Mouse (Mus musculus) embryonic facial prominence, embryonic 14.5 days (tissue): ENCODE results near the gene 1700092M07Rik. TPM values are rescaled to one million over a fixed set of nuclear protein-coding genes. Genes with fewer than 3 reads are reported as not detected.
A peak's percentile ranks its signal among the peaks of the same experiment; 100 is the strongest.

Source experiments
- ATAC-seq: fragments of 200-750 bp; cut with Nextera tagmentation; 2 replicates; pipeline ENCODE4 v1.8.0; 2017; ENCODE audit warnings: low read depth, moderate number of reproducible peaks, moderate TSS enrichment
- DNase-seq: peaks from one replicate; pipeline ENCODE4 v3.0.0-alpha.2; 2015; ENCODE audit warnings: low spot score
- H3K27ac ChIP-seq: fragments of 300-500 bp; sonication (generic); replicated peaks from 2 replicates; pipeline ENCODE4 v1.5.1; 2014; ENCODE audit warnings: low read depth, mild to moderate bottlenecking, low read length, moderate library complexity
- H3K27me3 ChIP-seq: fragments of 300-500 bp; sonication (generic); replicated peaks from 2 replicates; pipeline ENCODE4 v1.6.1; 2014; ENCODE audit warnings: low read length; ENCODE audit not compliant: control insufficient read depth, insufficient read depth
- H3K36me3 ChIP-seq: fragments of 300-500 bp; sonication (generic); 2 replicates; pipeline ENCODE4 v1.6.1; 2014; ENCODE audit warnings: low read length, mixed read lengths; ENCODE audit not compliant: control insufficient read depth, insufficient read depth
- H3K4me1 ChIP-seq: fragments of 300-500 bp; sonication (generic); 2 replicates; pipeline ENCODE4 v1.6.1; 2014; ENCODE audit warnings: antibody characterized with exemption, low read length; ENCODE audit not compliant: control insufficient read depth, insufficient read depth
- H3K4me2 ChIP-seq: fragments of 300-500 bp; sonication (generic); 2 replicates; pipeline ENCODE4 v1.6.1; 2014; ENCODE audit warnings: low read depth, mild to moderate bottlenecking, low read length, moderate library complexity, mixed read lengths
- H3K4me3 ChIP-seq: fragments of 300-500 bp; sonication (generic); 2 replicates; pipeline ENCODE4 v1.5.1; 2014; ENCODE audit warnings: low read depth, mild to moderate bottlenecking, low read length
- H3K9ac ChIP-seq: fragments of 300-500 bp; sonication (generic); 2 replicates; pipeline ENCODE4 v1.6.1; 2014; ENCODE audit warnings: low read depth, mild to moderate bottlenecking, low read length, moderate library complexity, mixed read lengths
- H3K9me3 ChIP-seq: fragments of 300-500 bp; sonication (generic); 2 replicates; pipeline ENCODE4 v1.6.1; 2016; ENCODE audit warnings: low read length; ENCODE audit not compliant: control insufficient read depth
- WGBS: fragments of 180-500 bp; shearing (Covaris S2); extraction: QIAGEN DNeasy Blood & Tissue Kit; methylation state at CpG from one replicate; pipeline ENCODE4 v1.1.7; 2014; 5-methylcytosine and 5-hydroxymethylcytosine counted together
- polyA plus RNA-seq: library from polyadenylated mRNA; unstranded; fragments of >200 nt; fragmentation: Nextera tagmentation; extraction: Ambion mirVana; gene quantifications from 2 replicates; pipeline ENCODE4 v1.2.1, GENCODE M21; 2014

Gene 1700092M07Rik
- 0.85 and 1.9 TPM in 2 replicates for polyA plus RNA-seq

DNA sequence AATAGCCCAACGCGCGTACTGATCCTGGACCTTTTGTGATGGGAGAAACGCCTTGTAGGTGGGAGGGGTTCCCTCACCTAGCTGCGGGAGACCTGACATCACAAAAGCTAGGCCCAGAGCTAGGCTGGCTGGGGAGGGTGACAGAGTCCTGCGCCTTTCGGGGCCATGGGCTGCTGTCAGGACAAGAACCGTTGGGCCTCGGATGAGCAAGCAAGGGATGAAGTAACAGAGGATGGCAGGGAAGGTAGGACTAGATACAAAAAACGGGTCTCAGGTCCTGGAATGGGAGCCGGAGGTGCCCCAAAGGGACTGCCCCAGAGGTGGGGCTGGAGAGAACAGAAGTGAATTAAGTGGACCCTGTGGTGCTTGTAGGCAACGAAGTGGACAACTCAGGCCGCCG is at the start of gene 1700092M07Rik:
1700092M07Rik (plus strand) TSS at position 116 of the 400 bp plus-strand sequence.
- ATAC-seq (no peak), DNase-seq (no peak)
- H3K9me3 ChIP-seq, result no peaks in the 10 kb centered on the region
- H3K27me3 ChIP-seq, result no peaks in the 10 kb centered on the region
- H3K4me2 ChIP-seq, result peak within 1 kb of the TSS; percentile 50
- peak within 1 kb of the TSS; percentile 93 for H3K27ac ChIP-seq
- WGBS, result 71% methylated on average over 14 of the region's 14 CpGs
- peaks cover 64% of the 10 kb centered on the region for H3K36me3 ChIP-seq
- peak within 1 kb of the TSS; percentile 89 for H3K4me3 ChIP-seq
- peak within 1 kb of the TSS; percentile 90 for H3K9ac ChIP-seq
- peaks cover 9% of the 10 kb centered on the region for H3K4me1 ChIP-seq

DNA sequence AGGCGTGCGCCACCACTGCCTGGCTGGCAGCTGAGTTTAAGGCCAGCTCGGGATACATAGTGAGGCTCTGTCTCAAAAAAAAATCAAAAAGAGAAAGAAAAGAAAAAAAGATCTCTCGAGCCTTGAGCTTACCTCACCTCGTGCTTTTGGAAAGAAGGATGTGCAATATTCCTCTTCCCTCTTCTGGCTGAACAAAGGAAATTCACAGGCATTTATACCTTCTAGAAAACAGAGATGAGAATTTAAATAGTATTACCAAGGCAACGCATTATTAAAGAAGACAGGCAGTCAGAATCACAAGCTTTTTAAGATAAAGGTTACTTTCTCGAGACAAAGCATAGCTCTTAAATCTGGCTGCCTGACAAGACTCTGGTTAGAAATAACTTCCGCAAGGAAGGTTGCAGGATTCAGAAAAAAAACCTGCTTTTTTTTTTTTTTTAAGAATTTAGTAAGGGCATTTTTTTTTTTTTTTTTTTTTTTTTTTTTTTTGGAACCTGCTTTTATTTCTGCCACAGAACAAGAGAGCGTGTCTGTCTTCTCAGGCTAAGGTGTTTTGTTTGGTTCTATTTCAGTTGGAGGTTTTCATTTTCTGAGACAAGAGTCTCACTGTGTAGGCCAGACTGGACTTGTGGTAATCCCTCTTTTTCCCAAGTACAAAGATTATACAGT is 48.5 kb upstream of the 1700092M07Rik start:
- H3K27ac ChIP-seq, result 0 out of 2 replicates have a peak overlapping the region, but pooled peaks have one; percentile 4
- no peak overlapping the region for H3K4me3 ChIP-seq
- no peaks in the 10 kb centered on the region for H3K9me3 ChIP-seq
- WGBS, result 54% methylated on average over 9 of the region's 9 CpGs
- H3K4me1 ChIP-seq, result no peaks in the 10 kb centered on the region
- no peak overlapping the region for H3K4me2 ChIP-seq
- H3K27me3 ChIP-seq, result no peaks in the 10 kb centered on the region
- H3K9ac ChIP-seq, result no peak overlapping the region
- no peaks in the 10 kb centered on the region for H3K36me3 ChIP-seq
- ATAC-seq, result no peak
- peak; percentile 50 for DNase-seq

DNA sequence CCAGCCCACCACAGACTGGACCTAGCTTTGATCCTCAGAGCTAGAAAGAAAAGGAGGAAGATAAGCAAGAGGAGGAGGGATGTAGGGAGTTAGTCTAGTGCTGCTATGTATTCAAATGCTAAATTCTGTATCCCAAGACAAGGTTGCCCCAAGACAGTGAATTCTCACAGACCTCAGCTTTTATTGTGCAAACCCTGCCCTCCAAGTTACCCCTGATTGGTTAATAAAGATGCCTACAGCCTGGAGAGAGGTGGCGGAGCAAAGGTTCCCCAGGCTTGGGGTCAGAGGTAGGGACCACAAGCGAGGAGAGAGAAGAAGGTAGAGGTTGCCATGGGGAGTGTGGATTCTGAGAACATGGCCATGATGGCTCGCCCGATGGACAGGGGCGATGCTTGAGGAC is 47.8 kb upstream of the 1700092M07Rik start:
- no peak overlapping the region for H3K27ac ChIP-seq
- H3K36me3 ChIP-seq, result no peaks in the 10 kb centered on the region
- no peaks in the 10 kb centered on the region for H3K4me1 ChIP-seq
- no peak for ATAC-seq
- no peak overlapping the region for H3K4me2 ChIP-seq
- H3K4me3 ChIP-seq, result no peak overlapping the region
- H3K9ac ChIP-seq, result no peak overlapping the region
- no peaks in the 10 kb centered on the region for H3K9me3 ChIP-seq
- no peak for DNase-seq
- H3K27me3 ChIP-seq, result no peaks in the 10 kb centered on the region
- 76% methylated on average over 5 of the region's 5 CpGs for WGBS

DNA sequence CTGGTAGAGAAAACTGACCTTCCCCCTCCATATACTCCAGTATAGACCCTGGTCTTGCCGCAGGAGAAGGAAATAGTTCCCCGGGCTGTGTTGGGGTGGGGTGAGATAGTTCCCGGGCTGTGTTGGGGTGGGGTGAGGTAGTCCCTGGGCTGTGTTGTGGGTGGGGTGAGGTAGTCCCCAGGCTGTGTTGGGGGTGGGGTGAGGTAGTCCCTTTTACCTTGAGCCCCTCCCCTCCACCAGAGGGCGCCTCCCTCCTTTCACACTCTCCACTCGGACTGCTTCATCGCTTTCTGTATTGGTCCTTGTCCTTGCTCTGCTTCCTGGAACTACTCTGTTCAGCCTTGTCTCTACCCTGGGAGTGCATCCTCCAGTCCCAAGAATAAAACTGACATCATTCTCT is 45.2 kb upstream of the 1700092M07Rik start:
- H3K4me2 ChIP-seq, result no peak overlapping the region
- H3K4me1 ChIP-seq, result no peaks in the 10 kb centered on the region
- no peaks in the 10 kb centered on the region for H3K36me3 ChIP-seq
- no peak for DNase-seq
- 60% methylated on average over 6 of the region's 6 CpGs for WGBS
- H3K9ac ChIP-seq, result no peak overlapping the region
- no peaks in the 10 kb centered on the region for H3K9me3 ChIP-seq
- no peak overlapping the region for H3K27ac ChIP-seq
- H3K27me3 ChIP-seq, result no peaks in the 10 kb centered on the region
- ATAC-seq, result peak; percentile 51
- H3K4me3 ChIP-seq, result no peak overlapping the region

DNA sequence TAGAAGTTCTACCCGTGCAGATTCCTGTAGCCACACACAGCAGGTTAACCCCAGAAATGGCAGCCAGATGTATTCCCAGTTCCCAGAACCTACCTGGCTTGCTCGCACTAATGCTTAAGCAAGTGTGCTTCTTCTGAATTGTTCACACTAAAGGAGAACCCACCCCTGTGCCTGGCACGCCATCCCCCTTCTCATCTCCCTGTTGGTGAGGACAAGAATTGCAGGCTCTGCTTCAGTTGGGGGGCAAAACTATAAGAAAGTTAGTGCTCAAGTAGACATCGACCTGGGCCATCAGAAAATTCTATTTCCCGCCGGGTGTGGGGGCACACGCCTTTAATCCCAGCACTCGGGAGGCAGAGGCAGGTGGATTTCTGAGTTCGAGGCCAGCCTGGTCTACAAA is 40.9 kb upstream of the 1700092M07Rik start:
- no peaks in the 10 kb centered on the region for H3K36me3 ChIP-seq
- H3K27ac ChIP-seq, result no peak overlapping the region
- 79% methylated on average over 9 of the region's 9 CpGs for WGBS
- H3K4me2 ChIP-seq, result no peak overlapping the region
- H3K4me3 ChIP-seq, result no peak overlapping the region
- H3K9me3 ChIP-seq, result no peaks in the 10 kb centered on the region
- H3K27me3 ChIP-seq, result no peaks in the 10 kb centered on the region
- peaks cover 4% of the 10 kb centered on the region; the same call in 1 of the 2 replicates for H3K4me1 ChIP-seq
- ATAC-seq, result no peak
- DNase-seq, result no peak
- no peak overlapping the region for H3K9ac ChIP-seq

DNA sequence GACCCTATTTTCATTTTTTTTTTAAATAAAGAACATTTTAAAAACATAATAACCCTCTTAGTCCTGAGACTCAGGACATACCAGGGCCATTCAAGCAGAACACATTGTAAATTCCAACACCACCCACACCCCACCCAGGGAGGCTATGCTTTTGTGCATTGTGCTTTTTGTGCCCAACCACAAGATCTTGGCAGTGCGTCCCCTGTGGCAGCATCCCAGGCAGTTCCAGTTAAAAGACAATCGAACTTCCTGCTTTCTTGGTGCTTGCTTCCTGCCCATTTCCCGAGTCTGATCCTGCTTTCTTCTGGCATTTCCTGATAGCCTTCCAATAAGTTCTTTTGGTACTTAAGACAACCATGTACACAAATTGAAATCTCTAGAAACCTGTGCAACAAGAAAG is 38.1 kb upstream of the 1700092M07Rik start:
- peak; percentile 71 for DNase-seq
- Histone ChIP-seq H3K4me1 (peaks cover 4% of the 10 kb centered on the region; the same call in 1 of the 2 replicates), H3K9ac (no peak overlapping the region), H3K4me3 (no peak overlapping the region), H3K27ac (0 out of 2 replicates have a peak overlapping the region, but pooled peaks have one; percentile 48), H3K9me3 (no peaks in the 10 kb centered on the region), H3K27me3 (no peaks in the 10 kb centered on the region), H3K4me2 (no peak overlapping the region), H3K36me3 (peaks cover 12% of the 10 kb centered on the region)
- peak; percentile 59; the same call in 1 of the 2 replicates for ATAC-seq
- WGBS, result 49% methylated on average over 3 of the region's 3 CpGs

DNA sequence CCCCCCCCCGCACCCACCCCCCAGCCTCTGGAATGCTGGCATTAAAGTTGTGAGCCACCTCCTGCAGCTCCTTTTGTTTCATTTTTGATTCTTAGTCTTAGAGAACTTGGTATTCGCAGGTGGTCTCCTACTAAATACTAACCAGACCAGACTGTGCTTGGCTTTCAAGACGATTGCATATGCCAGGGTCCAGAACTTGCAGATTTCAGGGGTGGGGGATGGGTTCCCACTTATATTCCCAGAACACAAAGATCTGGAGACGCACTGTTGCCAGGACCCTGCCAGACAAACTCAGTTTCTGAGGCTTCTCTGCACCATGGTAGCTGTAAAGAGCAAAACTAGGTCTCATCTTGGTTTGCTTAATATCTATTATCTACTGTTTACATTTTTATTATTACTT is 36.9 kb upstream of the 1700092M07Rik start:
- no peaks in the 10 kb centered on the region for H3K9me3 ChIP-seq
- H3K4me2 ChIP-seq, result no peak overlapping the region
- H3K9ac ChIP-seq, result no peak overlapping the region
- DNase-seq, result no peak
- H3K36me3 ChIP-seq, result peaks cover 24% of the 10 kb centered on the region
- no peak overlapping the region for H3K27ac ChIP-seq
- H3K4me1 ChIP-seq, result peaks cover 4% of the 10 kb centered on the region; the same call in 1 of the 2 replicates
- 69% methylated on average over 3 of the region's 4 CpGs for WGBS
- H3K4me3 ChIP-seq, result no peak overlapping the region
- no peak for ATAC-seq
- no peaks in the 10 kb centered on the region for H3K27me3 ChIP-seq

DNA sequence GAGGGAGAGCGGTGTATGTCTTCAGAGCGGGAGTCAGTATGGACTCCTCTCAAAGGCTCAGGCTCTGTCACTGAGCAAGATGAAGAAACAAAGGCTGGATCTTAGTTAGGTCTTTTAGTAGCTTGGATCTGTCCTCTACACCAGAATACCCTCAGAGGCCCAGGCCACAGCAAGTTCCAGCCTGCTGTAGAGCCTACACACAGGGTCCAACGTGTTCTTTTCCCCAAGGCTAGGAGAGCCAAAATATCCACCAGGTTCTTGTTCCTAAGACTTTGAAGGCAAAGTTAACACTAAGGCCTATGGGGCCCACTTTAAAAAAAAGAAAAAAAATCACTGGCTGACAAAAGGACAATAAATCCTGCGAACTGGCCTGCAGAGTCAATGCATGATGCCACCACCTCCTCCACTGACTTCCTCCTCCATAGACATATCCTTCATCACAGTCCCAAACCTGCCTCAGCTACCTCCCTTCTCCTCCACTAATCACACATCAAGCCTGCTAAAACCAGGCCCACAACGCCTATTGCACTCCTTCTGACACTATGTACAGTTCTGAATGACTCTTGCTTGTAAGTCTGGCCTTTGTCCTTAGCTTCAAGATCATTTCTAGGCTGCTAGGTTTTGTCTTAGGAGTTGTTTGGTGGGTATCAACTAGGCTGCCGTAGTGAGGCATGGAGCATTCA is 35.4 kb upstream of the 1700092M07Rik start:
- ATAC-seq (no peak), DNase-seq (no peak)
- Histone ChIP-seq H3K27ac (no peak overlapping the region), H3K9me3 (no peaks in the 10 kb centered on the region), H3K4me2 (no peak overlapping the region), H3K27me3 (no peaks in the 10 kb centered on the region), H3K9ac (no peak overlapping the region), H3K4me1 (peaks cover 4% of the 10 kb centered on the region; the same call in 1 of the 2 replicates), H3K4me3 (no peak overlapping the region), H3K36me3 (peaks cover 39% of the 10 kb centered on the region)
- WGBS, result 73% methylated on average over 6 of the region's 6 CpGs
